Mouse (Mus musculus): ENCODE data around the gene Capg. TPM values are rescaled to one million over a fixed set of nuclear protein-coding genes. Genes with fewer than 3 reads are reported as not detected.

Gene Capg
- polyA plus RNA-seq, 1 experiment from 2014 or later = 8.4 TPM

DNA sequence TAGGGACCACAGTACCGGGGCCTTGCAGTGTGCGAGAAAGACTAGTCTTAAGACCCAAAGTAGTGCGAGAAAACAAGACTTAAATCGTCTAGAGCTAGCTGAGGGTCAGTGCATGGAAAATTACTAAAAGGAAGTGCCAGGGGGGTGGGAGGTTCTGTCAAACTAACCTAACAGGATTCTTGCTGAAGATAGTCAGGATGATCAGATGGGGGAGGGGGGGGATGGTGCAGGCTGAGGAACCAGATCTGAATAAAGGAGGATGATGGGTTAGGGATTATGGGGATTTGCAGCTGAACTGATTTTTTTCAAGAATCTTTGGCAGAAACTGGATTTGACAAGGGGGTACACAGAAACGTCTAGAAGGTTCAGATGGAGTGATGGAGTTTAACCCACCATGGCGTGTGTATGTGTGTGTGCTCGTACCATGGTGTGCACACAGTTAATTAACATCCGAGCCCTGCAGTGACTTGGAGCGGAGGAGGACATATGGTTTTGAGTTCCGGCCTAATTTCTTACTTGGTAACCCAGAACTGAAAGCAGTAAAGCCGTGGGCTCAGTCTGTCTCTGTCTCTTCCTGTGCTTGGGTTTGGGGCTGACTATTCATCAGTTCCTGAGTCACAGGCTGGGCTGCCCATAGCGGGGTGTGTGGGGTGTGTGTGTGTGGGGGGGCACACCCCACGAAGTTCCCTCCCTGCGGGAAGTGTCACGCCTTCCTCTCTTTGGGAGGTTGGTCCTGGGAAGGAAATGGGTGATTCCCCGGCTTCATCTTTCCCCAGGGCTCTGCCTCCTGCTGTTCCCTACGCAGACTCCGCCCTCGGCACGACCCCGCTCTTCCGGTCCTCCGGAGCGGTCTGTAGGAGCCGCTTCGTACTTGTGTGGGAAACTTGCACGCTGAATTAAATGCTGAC, 8.2 kb downstream of the Capg start:
- ATAC-seq (ENCODE audit: low FRiP score) = peak; percentile 88
- no peaks in the 10 kb centered on the region for H3K27me3 ChIP-seq (replicated peaks)
- peak overlapping the region; percentile 59 for H3K4me2 ChIP-seq
- H3K36me3 ChIP-seq = no peaks in the 10 kb centered on the region
- H3K4me1 ChIP-seq = peaks cover 15% of the 10 kb centered on the region
- H3K27ac ChIP-seq (replicated peaks) = peak overlapping the region; percentile 72
- peak overlapping the region; percentile 40 for H3K4me3 ChIP-seq (replicated peaks)
- H3K9ac ChIP-seq (replicated peaks) = peak overlapping the region; percentile 43
- WGBS = 15% methylated on average over 27 of the region's 27 CpGs
- H3K9me3 ChIP-seq (replicated peaks) = no peaks in the 10 kb centered on the region

DNA sequence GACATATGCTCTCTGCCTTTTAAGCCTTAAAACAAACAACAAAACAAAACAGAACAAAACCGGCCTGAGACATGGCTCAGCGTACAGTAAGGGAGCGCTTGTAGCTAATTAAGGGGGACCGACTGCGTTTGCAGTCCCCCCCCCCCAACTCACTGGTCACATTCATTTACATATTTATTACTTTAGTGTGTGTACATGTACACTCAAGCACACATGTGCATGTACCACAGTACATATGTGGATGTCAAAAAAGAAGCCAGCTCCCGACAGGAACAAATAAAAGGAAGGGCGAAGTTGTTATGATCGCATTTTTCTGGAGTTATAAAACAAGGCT, 8.9 kb downstream of the Capg start:
- peak overlapping the region; percentile 40 for H3K4me3 ChIP-seq (replicated peaks)
- peaks cover 15% of the 10 kb centered on the region for H3K4me1 ChIP-seq
- peak overlapping the region; percentile 72 for H3K27ac ChIP-seq (replicated peaks)
- 0 out of 2 replicates have a peak, but pooled peaks have one; percentile 18 for ATAC-seq (ENCODE audit: low FRiP score)
- H3K36me3 ChIP-seq = no peaks in the 10 kb centered on the region
- H3K9ac ChIP-seq (replicated peaks) = peak overlapping the region; percentile 43
- 12% methylated on average over 8 of the region's 8 CpGs for WGBS
- H3K9me3 ChIP-seq (replicated peaks) = no peaks in the 10 kb centered on the region
- no peaks in the 10 kb centered on the region for H3K27me3 ChIP-seq (replicated peaks)
- peak overlapping the region; percentile 59 for H3K4me2 ChIP-seq

DNA sequence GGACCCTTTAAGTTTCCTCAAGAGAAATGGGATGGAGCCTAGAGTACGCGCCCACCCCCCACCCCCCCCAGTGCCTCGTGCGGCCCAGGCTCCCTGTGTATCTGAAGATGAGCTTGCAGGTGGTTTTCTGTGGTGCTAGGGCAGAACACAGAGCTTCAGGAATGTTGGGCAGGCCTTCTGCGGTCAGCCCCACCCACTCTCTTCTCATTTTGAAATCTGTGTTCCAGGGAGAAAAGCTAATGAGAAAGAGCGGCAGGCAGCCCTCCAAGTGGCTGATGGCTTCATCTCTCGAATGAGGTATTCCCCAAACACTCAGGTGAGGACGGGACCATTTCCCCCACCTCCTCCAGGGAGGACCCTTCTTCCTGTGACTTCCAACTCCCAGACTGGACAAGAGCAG, 16.6 kb downstream of the Capg start:
- no peak overlapping the region for H3K27ac ChIP-seq (replicated peaks)
- no peak overlapping the region for H3K4me2 ChIP-seq
- H3K36me3 ChIP-seq = no peaks in the 10 kb centered on the region
- 86% methylated on average over 8 of the region's 8 CpGs for WGBS
- H3K4me3 ChIP-seq (replicated peaks) = no peak overlapping the region
- no peak for ATAC-seq (ENCODE audit: low FRiP score)
- H3K27me3 ChIP-seq (replicated peaks) = no peaks in the 10 kb centered on the region
- H3K9me3 ChIP-seq (replicated peaks) = no peaks in the 10 kb centered on the region
- peaks cover 6% of the 10 kb centered on the region; the same call in 1 of the 2 replicates for H3K4me1 ChIP-seq
- H3K9ac ChIP-seq (replicated peaks) = no peak overlapping the region

GRCm38 (mm10) chr6:72562486-72562885, 18.3 kb downstream of the Capg start:
- no peak overlapping the region for H3K4me2 ChIP-seq
- no peak overlapping the region for H3K27ac ChIP-seq (replicated peaks)
- ATAC-seq (ENCODE audit: low FRiP score) = no peak
- H3K36me3 ChIP-seq = 0 out of 2 replicates have a peak, but pooled peaks cover under 1% of the 10 kb centered on the region
- H3K9ac ChIP-seq (replicated peaks) = no peak overlapping the region
- 33% methylated on average over 6 of the region's 6 CpGs for WGBS
- H3K9me3 ChIP-seq (replicated peaks) = no peaks in the 10 kb centered on the region
- H3K4me1 ChIP-seq = peaks cover 7% of the 10 kb centered on the region; the same call in 1 of the 2 replicates
- H3K27me3 ChIP-seq (replicated peaks) = no peaks in the 10 kb centered on the region
- no peak overlapping the region for H3K4me3 ChIP-seq (replicated peaks)

DNA sequence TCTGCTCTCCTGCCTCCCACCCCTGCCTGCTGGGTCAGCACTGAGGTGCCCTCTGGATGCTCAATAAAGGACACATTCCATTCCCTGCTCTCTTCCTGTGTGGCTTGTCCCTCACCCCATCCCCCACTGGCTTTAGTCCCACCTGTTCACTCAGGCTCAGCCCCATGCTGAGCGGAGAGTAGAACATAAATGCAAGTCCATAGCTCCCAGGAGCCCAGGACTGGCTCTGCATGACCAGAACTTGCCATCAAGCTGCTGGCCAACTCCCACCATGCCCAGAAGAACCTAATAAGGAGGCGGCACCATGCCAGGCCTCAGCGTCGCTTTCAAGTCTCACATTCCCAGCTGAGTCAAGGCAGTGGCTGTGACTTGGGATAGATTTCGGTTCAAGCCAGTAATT, 18.7 kb downstream of the Capg start:
- Histone ChIP-seq H3K27ac (replicated peaks) (no peak overlapping the region), H3K9ac (replicated peaks) (no peak overlapping the region), H3K4me1 (peaks cover 7% of the 10 kb centered on the region; the same call in 1 of the 2 replicates), H3K4me2 (no peak overlapping the region), H3K27me3 (replicated peaks) (no peaks in the 10 kb centered on the region), H3K9me3 (replicated peaks) (no peaks in the 10 kb centered on the region), H3K4me3 (replicated peaks) (no peak overlapping the region), H3K36me3 (0 out of 2 replicates have a peak, but pooled peaks cover 4% of the 10 kb centered on the region)
- ATAC-seq (ENCODE audit: low FRiP score) = no peak
- WGBS = 71% methylated on average over 5 of the region's 5 CpGs

- Histone ChIP-seq H3K4me1 (peaks cover 7% of the 10 kb centered on the region; the same call in 1 of the 2 replicates), H3K27ac (replicated peaks) (no peak overlapping the region), H3K9ac (replicated peaks) (no peak overlapping the region), H3K36me3 (0 out of 2 replicates have a peak, but pooled peaks cover 12% of the 10 kb centered on the region), H3K9me3 (replicated peaks) (no peaks in the 10 kb centered on the region), H3K4me3 (replicated peaks) (no peak overlapping the region), H3K4me2 (peak overlapping the region; percentile 22), H3K27me3 (replicated peaks) (no peaks in the 10 kb centered on the region)
- ATAC-seq (ENCODE audit: low FRiP score) = peak; percentile 19; the same call in 1 of the 2 replicates
- 73% methylated on average over 7 of the region's 7 CpGs for WGBS
These were observed 21.3 kb downstream of the Capg start for GRCm38 (mm10) chr6:72565506-72565905.

GRCm38 (mm10) chr6:72566044-72566443, 21.9 kb downstream of the Capg start:
- peak overlapping the region; percentile 22 for H3K4me2 ChIP-seq
- 5% methylated on average over 4 of the region's 4 CpGs for WGBS
- no peak overlapping the region for H3K27ac ChIP-seq (replicated peaks)

DNA sequence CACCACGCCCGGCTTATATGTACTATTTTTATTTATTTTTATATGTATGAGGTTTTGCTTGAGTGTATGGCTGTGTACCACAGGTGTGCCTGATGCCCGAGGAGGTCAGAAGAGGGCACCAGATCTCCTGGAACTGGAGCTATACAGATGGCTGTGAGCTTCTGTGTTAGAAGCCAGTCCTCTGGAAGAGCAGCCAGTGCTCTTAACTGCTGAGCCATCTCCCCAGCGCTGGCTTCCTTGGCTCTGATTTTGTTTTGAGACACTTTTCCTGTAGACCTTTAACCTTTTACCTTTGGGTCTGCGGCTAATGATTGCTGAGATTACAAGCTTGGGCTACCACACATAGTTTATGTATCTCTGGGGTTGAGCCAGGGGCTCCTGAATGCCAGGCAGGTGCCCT, 23.3 kb downstream of the Capg start:
- WGBS = 92% methylated on average over 5 of the region's 5 CpGs
- ATAC-seq (ENCODE audit: low FRiP score) = no peak
- H3K36me3 ChIP-seq = peaks cover 15% of the 10 kb centered on the region
- no peak overlapping the region for H3K27ac ChIP-seq (replicated peaks)
- peaks cover 6% of the 10 kb centered on the region; the same call in 1 of the 2 replicates for H3K4me1 ChIP-seq
- H3K9me3 ChIP-seq (replicated peaks) = no peaks in the 10 kb centered on the region
- no peaks in the 10 kb centered on the region for H3K27me3 ChIP-seq (replicated peaks)
- no peak overlapping the region for H3K4me2 ChIP-seq
- H3K4me3 ChIP-seq (replicated peaks) = no peak overlapping the region
- no peak overlapping the region for H3K9ac ChIP-seq (replicated peaks)

More at GRCm38 (mm10) chr6:72566044-72566443, 21.9 kb downstream of the Capg start:
- H3K4me3 ChIP-seq (replicated peaks) = no peak overlapping the region
- no peaks in the 10 kb centered on the region for H3K27me3 ChIP-seq (replicated peaks)
- H3K9me3 ChIP-seq (replicated peaks) = no peaks in the 10 kb centered on the region
- H3K4me1 ChIP-seq = peaks cover 7% of the 10 kb centered on the region; the same call in 1 of the 2 replicates
- peak; percentile 86 for ATAC-seq (ENCODE audit: low FRiP score)
- H3K9ac ChIP-seq (replicated peaks) = no peak overlapping the region
- H3K36me3 ChIP-seq = 0 out of 2 replicates have a peak, but pooled peaks cover 12% of the 10 kb centered on the region

DNA sequence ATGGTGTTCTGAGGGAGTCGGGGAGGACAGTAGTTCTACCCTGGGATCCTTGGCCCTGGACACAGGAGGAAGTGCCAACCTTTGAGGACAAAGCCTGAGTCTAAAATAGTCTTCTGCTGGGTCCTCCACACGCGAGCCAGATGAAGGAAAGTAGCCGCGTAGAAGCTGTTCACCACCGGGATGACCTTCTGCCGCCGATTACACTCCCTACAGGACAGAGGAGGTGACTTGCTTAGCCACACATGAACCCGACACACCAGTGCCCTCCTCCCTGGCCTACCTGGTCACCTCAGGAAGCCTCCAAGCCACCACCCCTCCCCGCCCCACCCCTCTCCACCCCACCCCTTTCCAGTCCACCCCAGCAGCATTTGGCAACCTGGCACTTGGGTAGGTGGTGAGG, 24.5 kb downstream of the Capg start:
- no peaks in the 10 kb centered on the region for H3K9me3 ChIP-seq (replicated peaks)
- no peak overlapping the region for H3K27ac ChIP-seq (replicated peaks)
- ATAC-seq (ENCODE audit: low FRiP score) = no peak
- H3K27me3 ChIP-seq (replicated peaks) = no peaks in the 10 kb centered on the region
- 87% methylated on average over 10 of the region's 10 CpGs for WGBS
- no peak overlapping the region for H3K9ac ChIP-seq (replicated peaks)
- H3K4me2 ChIP-seq = no peak overlapping the region
- H3K4me3 ChIP-seq (replicated peaks) = no peak overlapping the region
- peaks cover 24% of the 10 kb centered on the region for H3K36me3 ChIP-seq
- H3K4me1 ChIP-seq = peaks cover 4% of the 10 kb centered on the region; the same call in 1 of the 2 replicates

DNA sequence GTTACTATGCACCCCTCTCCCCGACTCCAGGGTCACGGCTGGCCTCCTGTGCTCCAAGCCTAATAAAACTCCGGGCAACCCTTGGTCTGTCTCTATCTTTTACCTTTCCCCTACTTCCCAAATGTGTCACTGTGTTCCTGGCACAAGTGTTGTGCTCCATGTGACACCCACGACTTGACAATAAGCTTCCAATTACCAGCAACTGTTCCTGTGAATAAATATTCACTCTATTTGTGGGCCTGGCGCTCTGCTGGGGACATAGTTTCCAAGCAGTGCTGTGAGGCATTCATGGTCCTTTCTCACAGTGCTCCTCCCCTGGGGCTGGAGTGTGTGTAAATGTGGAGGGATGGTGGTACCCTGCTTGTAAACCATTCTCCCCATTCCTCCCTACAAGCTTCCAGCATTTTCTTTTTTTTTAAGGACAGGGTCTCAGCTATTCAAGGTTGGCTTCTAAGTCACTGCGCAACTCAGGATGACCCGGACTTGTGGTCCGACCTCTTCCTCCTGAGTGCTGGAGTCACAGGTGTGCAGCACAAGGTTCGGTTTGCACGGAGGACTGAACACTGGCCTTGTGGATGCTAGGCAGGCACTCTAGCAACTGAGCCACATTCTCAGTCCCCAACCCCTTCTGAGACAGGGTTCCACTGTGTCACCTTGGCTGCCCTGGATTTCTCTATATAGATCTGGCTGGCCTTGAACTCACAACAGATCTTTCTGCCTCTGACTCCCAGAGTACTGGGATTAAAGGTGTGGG, 26.6 kb downstream of the Capg start:
- Histone ChIP-seq H3K27me3 (replicated peaks) (no peaks in the 10 kb centered on the region), H3K4me3 (replicated peaks) (no peak overlapping the region), H3K36me3 (peaks cover 39% of the 10 kb centered on the region), H3K4me1 (peaks cover 2% of the 10 kb centered on the region; the same call in 1 of the 2 replicates), H3K4me2 (no peak overlapping the region), H3K27ac (replicated peaks) (no peak overlapping the region), H3K9ac (replicated peaks) (no peak overlapping the region), H3K9me3 (replicated peaks) (no peaks in the 10 kb centered on the region)
- 79% methylated on average over 10 of the region's 10 CpGs for WGBS
- ATAC-seq (ENCODE audit: low FRiP score) = no peak

DNA sequence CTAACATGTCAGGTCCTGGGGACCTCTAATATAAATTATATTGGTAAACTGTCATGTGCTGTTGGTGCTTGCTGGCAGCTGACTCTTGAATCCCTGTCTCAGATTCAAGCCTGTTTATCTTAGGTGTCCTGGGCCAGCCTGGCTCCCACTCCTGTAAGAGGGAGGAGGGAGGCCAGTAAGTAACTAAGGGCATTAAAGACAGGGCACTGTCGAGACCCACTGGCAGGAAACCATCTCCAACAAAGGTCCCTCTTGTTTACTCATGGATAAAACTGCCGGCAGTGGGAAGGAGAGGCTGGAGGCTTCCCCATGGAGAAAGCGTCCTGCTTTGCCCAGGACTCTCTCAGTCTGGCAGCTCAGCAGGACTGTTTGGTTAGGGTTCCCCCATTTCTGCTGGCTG, 27.6 kb downstream of the Capg start:
- H3K27ac ChIP-seq (replicated peaks) = no peak overlapping the region
- H3K4me1 ChIP-seq = no peaks in the 10 kb centered on the region
- H3K9me3 ChIP-seq (replicated peaks) = no peaks in the 10 kb centered on the region
- H3K4me3 ChIP-seq (replicated peaks) = no peak overlapping the region
- WGBS = 38% methylated on average over 3 of the region's 3 CpGs
- no peak for ATAC-seq (ENCODE audit: low FRiP score)
- H3K27me3 ChIP-seq (replicated peaks) = no peaks in the 10 kb centered on the region
- peaks cover 42% of the 10 kb centered on the region for H3K36me3 ChIP-seq
- H3K4me2 ChIP-seq = no peak overlapping the region
- no peak overlapping the region for H3K9ac ChIP-seq (replicated peaks)

Data from neural tube, embryonic 15.5 days (tissue).